Mouse (Mus musculus) liver, embryonic 14.5 days (tissue): ENCODE measurements around the gene Ppp4r4.

Experiments
- CTCF ChIP-seq: IDR thresholded peaks from 2 replicates; pipeline ENCODE4 v1.5.1; 2016; ENCODE audit warnings: antibody characterized with exemption, low read depth, control low read depth
- EP300 ChIP-seq: IDR thresholded peaks from 2 replicates; pipeline ENCODE4 v1.6.1; 2016; ENCODE audit warnings: antibody characterized with exemption, low read depth

GRCm38 (mm10) chr12:103552506-103552905, 20.4 kb downstream of the Ppp4r4 start:
- TF ChIP-seq CTCF (no peak), EP300 (no peak)
